Mouse (Mus musculus) T-helper 2 cell (primary cell): ENCODE measurements around the gene Atg5.

Experiments used
- in situ Hi-C: fragments of 300-600 bp; cut with MboI, MseI; formaldehyde crosslinking; loops from one replicate; pipeline ENCODE4 v1.15.1; 2025; ENCODE audit warnings: high pct_unique_total_duplicates

Gene Atg5

GRCm38 (mm10) chr10:44309250-44309649 lies 41.1 kb downstream of the Atg5 start:
- in situ Hi-C loops: no loop called here

- in situ Hi-C loops: no loop called here
Observed at GRCm38 (mm10) chr10:44315276-44315675, 47.1 kb downstream of the Atg5 start.

- in situ Hi-C loops: no loop called here
Observed at GRCm38 (mm10) chr10:44316280-44317270, 48.4 kb downstream of the Atg5 start.

- in situ Hi-C loops: no loop called here
Observed at GRCm38 (mm10) chr10:44322166-44322565, 54.0 kb downstream of the Atg5 start.

GRCm38 (mm10) chr10:44323070-44323775 lies 55.1 kb downstream of the Atg5 start:
- in situ Hi-C loops: no loop called here

- in situ Hi-C loops: no loop called here
Observed at GRCm38 (mm10) chr10:44323836-44324235, 55.7 kb downstream of the Atg5 start.

DNA sequence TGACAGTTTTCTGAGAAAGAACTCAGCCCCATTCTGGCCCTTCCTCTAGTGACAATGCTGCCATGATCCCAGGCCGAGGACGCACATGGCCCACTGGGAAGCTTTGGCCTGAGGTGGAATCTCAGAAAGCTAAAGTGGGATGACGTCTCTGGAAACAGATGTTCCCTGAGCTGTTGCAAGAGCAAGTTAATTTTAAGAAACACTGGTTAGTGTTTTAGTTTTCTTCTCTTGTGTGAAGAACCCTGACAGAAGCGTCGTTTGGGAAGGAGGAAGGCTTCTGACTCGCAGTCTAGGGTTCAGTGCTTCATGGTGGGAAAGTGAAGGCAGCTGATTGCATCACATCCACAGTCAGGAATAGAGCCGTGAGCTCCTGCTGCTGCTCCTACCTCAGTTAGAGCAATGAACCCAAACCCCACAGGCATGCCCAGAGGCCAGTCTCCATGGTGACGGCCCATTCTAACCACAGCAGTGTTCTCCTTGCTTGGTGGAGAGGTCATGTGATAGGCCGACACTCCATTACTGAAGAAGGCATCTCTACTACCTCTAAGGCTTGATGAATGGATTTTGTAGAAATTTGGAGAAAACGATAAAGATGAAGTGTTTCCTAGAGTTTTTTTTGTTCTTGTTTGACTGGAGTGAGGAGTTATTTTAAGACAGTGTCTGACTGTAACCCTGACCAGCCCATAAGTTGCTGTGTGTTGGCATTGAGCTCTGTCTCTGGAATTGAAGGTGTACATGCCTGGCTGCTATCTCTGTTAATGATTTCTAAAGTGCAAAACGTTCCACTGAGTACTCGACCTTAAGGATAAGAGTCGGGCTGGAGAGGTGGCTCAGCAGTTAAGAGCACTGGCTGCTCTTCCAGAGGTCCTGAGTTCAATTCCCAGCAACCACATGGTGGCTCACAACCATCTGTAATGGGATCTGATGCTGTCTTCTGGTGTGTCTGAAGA lies 57.7 kb downstream of the Atg5 start:
- in situ Hi-C loops: loop anchor here (25.0 kb wide), 1 partner anchor 436 kb away; no protein-coding TSS in a partner anchor

GRCm38 (mm10) chr10:44327057-44327456 lies 58.9 kb downstream of the Atg5 start:
- in situ Hi-C loops: loop anchor here (25.0 kb wide), 1 partner anchor 435 kb away; no protein-coding TSS in a partner anchor

- in situ Hi-C loops: loop anchor here (25.0 kb wide), 1 partner anchor 434 kb away; no protein-coding TSS in a partner anchor
Observed at GRCm38 (mm10) chr10:44328347-44328746, 60.2 kb downstream of the Atg5 start.

GRCm38 (mm10) chr10:44330717-44331116 lies 62.6 kb downstream of the Atg5 start:
- in situ Hi-C loops: loop anchor here (25.0 kb wide), 1 partner anchor 432 kb away; no protein-coding TSS in a partner anchor

DNA sequence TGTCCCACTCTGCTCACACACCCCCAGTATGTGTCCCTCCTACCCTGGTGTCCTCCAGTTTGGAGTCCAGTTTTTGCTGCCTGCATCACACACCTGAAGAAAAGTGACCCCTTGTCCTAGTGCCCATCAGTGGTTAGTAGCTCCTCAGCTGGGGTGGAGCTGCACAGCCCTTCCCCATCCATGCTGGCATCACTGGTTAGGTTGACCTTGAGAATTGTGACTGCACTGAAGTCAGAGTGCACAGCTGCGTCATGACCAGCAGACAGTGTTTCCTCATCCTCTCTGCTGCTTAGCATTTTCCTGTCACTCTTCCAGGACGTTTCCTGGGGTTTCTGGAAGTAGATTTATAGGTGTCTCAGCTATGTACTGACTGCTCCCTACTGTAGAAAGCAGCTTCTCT lies 63.3 kb downstream of the Atg5 start:
- in situ Hi-C loops: loop anchor here (25.0 kb wide), 1 partner anchor 431 kb away; no protein-coding TSS in a partner anchor

DNA sequence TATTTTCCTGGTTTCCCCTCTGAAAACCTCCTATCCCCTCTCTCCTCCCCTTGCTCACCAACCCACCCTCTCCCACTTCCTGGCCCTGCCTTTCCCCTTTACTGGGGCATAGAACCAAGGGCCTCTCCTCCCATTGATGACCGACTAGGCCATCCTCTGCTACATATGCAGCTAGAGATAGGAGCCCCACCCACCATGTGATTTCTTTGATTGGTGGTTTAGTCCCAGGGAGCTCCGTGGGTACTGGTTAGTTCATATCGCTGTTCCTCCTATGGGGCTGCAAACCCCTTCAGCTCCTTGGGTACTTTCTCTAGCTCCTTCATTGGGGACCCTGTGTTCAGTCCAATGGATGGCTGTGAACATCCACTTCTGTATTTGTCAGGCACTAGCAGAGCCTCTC lies 64.5 kb downstream of the Atg5 start:
- in situ Hi-C loops: loop anchor here (25.0 kb wide), 1 partner anchor 430 kb away; no protein-coding TSS in a partner anchor

GRCm38 (mm10) chr10:44336641-44337382 lies 68.7 kb downstream of the Atg5 start:
- in situ Hi-C loops: loop anchor here (25.0 kb wide), 1 partner anchor 425 kb away; no protein-coding TSS in a partner anchor

DNA sequence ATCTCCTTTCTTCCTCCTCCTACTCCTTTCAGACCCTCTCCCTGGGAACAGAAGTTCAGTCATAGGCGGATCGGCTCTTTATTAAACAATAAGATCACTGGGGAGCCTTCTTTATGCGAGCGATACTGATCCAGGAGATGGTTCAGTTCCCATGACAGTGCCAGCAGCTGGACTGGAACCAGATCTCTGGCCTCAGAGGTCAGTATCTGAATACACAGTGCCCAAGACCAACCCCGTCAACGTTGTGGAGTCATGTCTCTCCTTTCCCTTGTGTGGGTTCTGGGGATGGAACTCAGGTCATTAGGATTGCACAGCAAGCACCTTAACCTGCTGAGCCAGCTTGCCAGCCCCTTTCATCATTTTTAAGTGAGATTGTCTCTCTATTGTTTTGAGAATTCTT lies 70.4 kb downstream of the Atg5 start:
- in situ Hi-C loops: loop anchor here (25.0 kb wide), 1 partner anchor 424 kb away; no protein-coding TSS in a partner anchor

DNA sequence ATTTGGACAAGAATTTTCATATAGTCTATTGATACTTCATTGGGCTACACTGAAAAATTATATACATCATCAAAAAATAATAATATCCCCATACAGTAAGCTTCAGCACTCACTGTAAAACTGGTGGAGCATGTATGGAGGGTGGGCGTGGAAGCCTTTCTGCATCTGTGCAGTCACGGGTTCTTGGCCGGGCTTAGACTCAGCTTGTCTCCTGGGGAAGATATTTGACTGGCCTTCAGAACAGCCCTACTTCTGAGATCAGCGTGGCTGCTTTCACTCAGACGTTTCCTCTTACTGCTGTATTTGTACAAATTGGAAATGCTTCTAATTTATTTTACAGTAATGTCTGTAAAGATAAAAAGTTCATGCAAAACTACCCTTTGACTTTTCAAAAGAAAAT lies 71.2 kb downstream of the Atg5 start:
- in situ Hi-C loops: loop anchor here (25.0 kb wide), 1 partner anchor 423 kb away; no protein-coding TSS in a partner anchor

DNA sequence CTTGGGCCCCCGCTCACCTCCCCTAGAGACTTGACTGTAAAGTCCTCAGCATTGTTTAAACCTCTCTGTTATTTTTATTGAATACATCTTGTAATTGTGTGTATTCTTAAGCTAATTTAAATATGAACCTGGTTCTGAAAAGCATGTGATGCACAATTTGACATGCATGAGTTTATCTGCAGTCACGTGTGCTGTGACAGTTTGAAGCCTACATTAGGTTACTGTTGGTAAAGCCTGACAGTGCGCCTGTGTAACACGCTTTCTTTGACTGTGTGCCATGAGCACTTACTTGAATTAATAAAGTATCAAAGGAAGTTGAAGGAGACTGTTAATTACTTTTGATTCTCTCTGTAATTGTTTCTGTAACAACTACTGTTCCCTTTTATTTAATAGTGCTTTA lies 72.8 kb downstream of the Atg5 start:
- in situ Hi-C loops: loop anchor here (25.0 kb wide), 1 partner anchor 421 kb away; no protein-coding TSS in a partner anchor

DNA sequence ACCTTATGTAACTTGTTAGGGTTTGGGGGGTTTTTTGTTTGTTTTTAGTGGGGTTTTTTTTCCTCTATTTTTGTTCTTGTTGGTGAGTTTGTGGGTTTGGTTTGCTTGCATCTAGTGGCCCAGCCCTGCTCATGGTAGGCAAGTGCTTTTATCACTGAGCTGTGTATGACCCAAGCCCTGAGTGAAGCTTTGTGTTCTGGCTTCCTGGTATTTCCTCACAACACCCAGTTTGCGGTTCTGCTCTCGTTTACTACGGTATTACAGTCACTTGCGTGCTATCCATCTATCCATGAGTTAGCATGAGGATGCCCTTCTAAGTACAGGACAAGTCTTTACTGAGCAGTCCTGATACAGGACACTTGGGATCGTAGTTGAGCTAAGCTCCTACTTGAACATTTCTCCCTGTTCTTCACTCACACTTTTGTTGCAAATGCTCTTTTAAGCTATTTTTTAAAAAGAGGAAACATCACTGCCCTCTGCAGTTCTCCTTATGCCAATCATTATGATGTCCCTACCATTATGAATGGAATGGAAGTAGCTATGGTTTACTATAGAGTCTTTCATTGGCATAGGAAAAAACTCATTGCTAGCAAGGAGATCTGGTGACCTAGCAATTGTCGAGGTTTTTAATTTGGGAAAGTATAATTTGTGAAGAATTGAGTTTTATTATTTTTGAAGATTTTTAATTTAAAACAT lies 73.8 kb downstream of the Atg5 start:
- in situ Hi-C loops: loop anchor here (25.0 kb wide), 1 partner anchor 420 kb away; no protein-coding TSS in a partner anchor

- in situ Hi-C loops: loop anchor here (25.0 kb wide), 1 partner anchor 419 kb away; no protein-coding TSS in a partner anchor
Observed at GRCm38 (mm10) chr10:44343351-44343750, 75.2 kb downstream of the Atg5 start.

DNA sequence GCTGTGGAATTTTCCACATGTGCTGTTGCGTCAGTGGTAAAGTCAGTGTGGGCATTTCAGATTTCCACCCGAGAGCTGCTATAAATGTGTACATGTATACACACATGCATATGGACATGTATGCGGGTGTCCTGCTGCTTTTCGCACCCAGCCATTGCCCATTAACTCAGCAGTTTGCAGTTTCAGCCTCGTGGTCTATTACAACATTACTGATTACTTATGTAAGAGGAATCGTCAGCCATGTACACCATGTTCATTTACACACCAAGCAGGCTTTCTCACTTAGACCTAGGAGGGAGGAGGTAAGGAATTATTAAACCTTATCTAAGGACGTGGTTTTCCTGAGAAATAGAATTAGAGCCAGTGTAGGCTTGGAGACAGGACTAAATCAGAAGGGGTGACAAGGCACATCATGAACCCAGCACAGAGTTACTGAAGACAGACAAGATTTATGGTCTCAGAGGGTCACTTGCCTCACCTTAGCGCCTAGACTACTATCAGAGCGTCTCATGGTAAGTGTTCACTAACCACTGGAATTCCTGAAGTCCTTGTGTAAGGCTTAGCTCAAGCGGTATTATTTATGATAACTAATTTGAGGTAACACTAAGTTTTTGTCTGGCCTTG lies 79.5 kb downstream of the Atg5 start:
- in situ Hi-C loops: loop anchor here (25.0 kb wide), 1 partner anchor 415 kb away; no protein-coding TSS in a partner anchor
